Mouse (Mus musculus) lung, postnatal 0 days (tissue): ENCODE measurements around the gene Gk5.

Experiments used
- CTCF ChIP-seq: IDR thresholded peaks from 2 replicates; pipeline ENCODE4 v1.5.1; 2016; ENCODE audit warnings: antibody characterized with exemption, mild to moderate bottlenecking
- EP300 ChIP-seq: IDR thresholded peaks from 2 replicates; pipeline ENCODE4 v1.6.1; 2016; ENCODE audit warnings: antibody characterized with exemption, mild to moderate bottlenecking, control low read depth

GRCm38 (mm10) chr9:96102846-96103245, 16.3 kb upstream of the Gk5 start:
- no peak for TF ChIP-seq CTCF
- no peak for TF ChIP-seq EP300
